In genomic region chr9:102845851-102846250, GRCm38 (mm10) we compare ENCODE assay signal across 32 mouse cellular contexts. TPM values are rescaled to one million over a fixed set of nuclear protein-coding genes. Genes with fewer than 3 reads are reported as not detected.
A peak's percentile ranks its signal among the peaks of the same experiment; 100 is the strongest.
DNase-seq lines count a peak whose midpoint lies in the region; ATAC-seq and TF ChIP-seq lines count a peak whose summit lies in the region.
"Had no signal": no experiment of that assay in that cellular context is flagged by ENCODE, and none has a peak within 500 bp of the region (broad histone marks: within the 10 kb centered on the region; RNA-seq: fewer than 3 reads in every experiment).

No protein-coding gene starts in this region.

- TF ChIP-seq CTCF in kidney, adult 2 months (conservative IDR thresholded peaks at IDR 0.05; ENCODE audit: insufficient read depth, insufficient read length, low read depth, low read length): no peak
- no peak for TF ChIP-seq CTCF in liver, adult 2 months (IDR thresholded peaks at IDR 0.05; ENCODE audit: low read depth, low read length)

- H3K9me3 ChIP-seq in liver, embryonic 12.5 days (replicated peaks): no peaks in the 10 kb centered on the region
- H3K9me3 ChIP-seq: embryonic facial prominence, embryonic 12.5 days; heart, embryonic 12.5 days; megakaryocyte, embryonic 14.5 days; midbrain, embryonic 12.5 days; neural tube, embryonic 12.5 days had no signal

- peaks cover 51% of the 10 kb centered on the region for H3K4me1 ChIP-seq in kidney, adult 2 months (ENCODE audit: control insufficient read depth, insufficient read depth, low read length)
- H3K4me1 ChIP-seq in liver, adult 2 months (ENCODE audit: control insufficient read depth, insufficient read depth, low read length): peaks cover 16% of the 10 kb centered on the region
- H3K4me1 ChIP-seq in liver, embryonic 12.5 days: peaks cover 66% of the 10 kb centered on the region

- 45% methylated on average over 6 of the region's 6 CpGs for WGBS in kidney, adult 2 months
- WGBS in liver, adult 2 months: 41% methylated on average over 6 of the region's 6 CpGs
- WGBS in liver, embryonic 12.5 days (ENCODE audit: insufficient replicate concordance): 69% methylated on average over 6 of the region's 6 CpGs

- H3K79me2 ChIP-seq in liver, adult 2 months (ENCODE audit: control insufficient read depth, insufficient read depth, low read length): peaks cover 43% of the 10 kb centered on the region; the same call in 1 of the 2 replicates

- ATAC-seq in liver, embryonic 12.5 days: no peak
- ATAC-seq: CD4-positive, CD25-positive, alpha-beta regulatory T cell, adult 4 months; forebrain, embryonic 16.5 days; lung, postnatal 0 days had no signal

- TF ChIP-seq POLR2A in kidney, adult 2 months (IDR thresholded peaks at IDR 0.05; ENCODE audit: low read depth, low read length): no peak
- TF ChIP-seq POLR2A in liver, adult 2 months (IDR thresholded peaks at IDR 0.05; ENCODE audit: extremely low read depth, insufficient read depth, low read length): no peak

- H3K4me2 ChIP-seq in liver, embryonic 12.5 days: no peak overlapping the region
- H3K4me2 ChIP-seq: embryonic facial prominence, embryonic 12.5 days; heart, embryonic 12.5 days; hindbrain, embryonic 14.5 days; midbrain, embryonic 12.5 days; neural tube, embryonic 12.5 days had no signal

- DNase-seq in kidney, adult 2 months: peak; percentile 72
- no peak for DNase-seq in kidney, postnatal 4 days
- DNase-seq in liver, adult 2 months (ENCODE audit: extremely low read depth, low read depth, low spot score): peak; percentile 44
- peak; percentile 47 for DNase-seq in kidney, postnatal 14 days
- no peak for DNase-seq in urinary bladder, postnatal 4 days (ENCODE audit: low spot score in 2 of 2)
- DNase-seq in adrenal gland, postnatal 10 days: no peak
- DNase-seq: adrenal gland, postnatal 25 days; cerebellum, adult 11-12 months; cerebellum, adult 9-11 months; embryo, embryonic 11 days; gastrocnemius, adult 2 months; gastrocnemius, postnatal 36 days; heart, adult 18-20 months; heart, postnatal 4 days; left cerebral cortex, postnatal 4 days; lung, adult 18-20 months; lung, postnatal 4 days; right cerebral cortex, postnatal 4 days; thymus, adult 18-20 months; thymus, postnatal 25 days had no signal

- H3K27ac ChIP-seq in kidney, adult 2 months (ENCODE audit: insufficient read depth, low read depth, low read length): no peak overlapping the region
- no peak overlapping the region for H3K27ac ChIP-seq in liver, adult 2 months (replicated peaks; ENCODE audit: insufficient read depth, low read depth, low read length)
- H3K27ac ChIP-seq in liver, embryonic 12.5 days: no peak overlapping the region
- H3K27ac ChIP-seq: embryonic facial prominence, embryonic 12.5 days; gastrocnemius, adult 2 months; hindbrain, embryonic 14.5 days; midbrain, embryonic 12.5 days; neural tube, embryonic 12.5 days; stomach, postnatal 0 days had no signal

- H3K27me3 ChIP-seq in kidney, adult 2 months (replicated peaks; ENCODE audit: control insufficient read depth, insufficient read depth, low read length): no peaks in the 10 kb centered on the region
- H3K27me3 ChIP-seq in liver, adult 2 months (ENCODE audit: control insufficient read depth, insufficient read depth, low read length): no peaks in the 10 kb centered on the region
- no peaks in the 10 kb centered on the region for H3K27me3 ChIP-seq in liver, embryonic 12.5 days (replicated peaks)
- H3K27me3 ChIP-seq: embryonic facial prominence, embryonic 12.5 days; heart, embryonic 12.5 days; midbrain, embryonic 12.5 days; neural tube, embryonic 12.5 days had no signal

- H3K4me3 ChIP-seq in kidney, adult 2 months (ENCODE audit: insufficient read depth, low read depth, low read length): no peak overlapping the region
- no peak overlapping the region for H3K4me3 ChIP-seq in liver, adult 2 months (ENCODE audit: insufficient read depth, low read depth, low read length)
- H3K4me3 ChIP-seq in liver, embryonic 12.5 days: no peak overlapping the region
- H3K4me3 ChIP-seq: embryonic facial prominence, embryonic 12.5 days; gastrocnemius, adult 2 months; heart, embryonic 12.5 days; megakaryocyte, embryonic 14.5 days; midbrain, embryonic 12.5 days; myocyte; neural tube, embryonic 12.5 days had no signal

- no peak overlapping the region for H3K9ac ChIP-seq in liver, adult 2 months (ENCODE audit: low read depth, low read length)
- no peak overlapping the region for H3K9ac ChIP-seq in liver, embryonic 12.5 days
- H3K9ac ChIP-seq: embryonic facial prominence, embryonic 12.5 days; heart, embryonic 12.5 days; hindbrain, embryonic 14.5 days; midbrain, embryonic 12.5 days; neural tube, embryonic 12.5 days had no signal

- no peaks in the 10 kb centered on the region for H3K36me3 ChIP-seq in kidney, adult 2 months (ENCODE audit: control insufficient read depth, insufficient read depth, low read length)
- no peaks in the 10 kb centered on the region for H3K36me3 ChIP-seq in liver, adult 2 months (ENCODE audit: control insufficient read depth, insufficient read depth, low read length)
- H3K36me3 ChIP-seq in liver, embryonic 12.5 days: no peaks in the 10 kb centered on the region
- H3K36me3 ChIP-seq: embryonic facial prominence, embryonic 12.5 days; heart, embryonic 12.5 days; midbrain, embryonic 12.5 days; neural tube, embryonic 12.5 days had no signal

RNA-seq across cellular contexts. Expression of gene Ryk, which starts 11.1 kb away (rescaled TPM):
- 41.2 and 42.7 TPM in 2 replicates for polyA plus RNA-seq in kidney, adult 2 months (2012; rRNA removed)
- total RNA-seq in liver, adult 2 months (2014; rRNA removed): 26.6 and 27.9 TPM in 2 replicates
- polyA plus RNA-seq in liver, adult 2 months (2012; rRNA removed): 16.6 and 17.2 TPM in 2 replicates
- polyA plus RNA-seq in liver, embryonic 12.5 days (2016; fragmentation: Nextera tagmentation; extraction: Ambion mirVana): 8.3 and 8.4 TPM in 2 replicates
- total RNA-seq in adrenal gland, postnatal 10 days (2021): 10 to 100 TPM; 53.2 to 55.4 TPM

Comparison
In these comparisons a context has a peak if more than half of its experiments do, and no peak if none do; other contexts are left out.
1. DNase-seq: peak in kidney, adult 2 months (single experiment), liver, adult 2 months (single experiment) and kidney, postnatal 14 days (single experiment); none in kidney, postnatal 4 days (0 of 2), urinary bladder, postnatal 4 days (0 of 2) and adrenal gland, postnatal 10 days (single experiment).